Mouse (Mus musculus) embryonic fibroblast, embryonic 13.5 days (primary cell): ENCODE measurements around the gene Arhgef3.

ENCODE experiments used
- CTCF ChIP-seq: IDR thresholded peaks from 2 replicates; pipeline ENCODE4 v1.5.1; 2011; ENCODE audit warnings: mild to moderate bottlenecking, control low read depth, low read length, moderate library complexity, borderline replicate concordance; ENCODE audit not compliant: insufficient read depth
- POLR2A ChIP-seq: IDR thresholded peaks from 2 replicates; pipeline ENCODE4 v1.6.1; 2011; ENCODE audit warnings: low read depth, mild to moderate bottlenecking, control low read depth, low read length, moderate library complexity

DNA sequence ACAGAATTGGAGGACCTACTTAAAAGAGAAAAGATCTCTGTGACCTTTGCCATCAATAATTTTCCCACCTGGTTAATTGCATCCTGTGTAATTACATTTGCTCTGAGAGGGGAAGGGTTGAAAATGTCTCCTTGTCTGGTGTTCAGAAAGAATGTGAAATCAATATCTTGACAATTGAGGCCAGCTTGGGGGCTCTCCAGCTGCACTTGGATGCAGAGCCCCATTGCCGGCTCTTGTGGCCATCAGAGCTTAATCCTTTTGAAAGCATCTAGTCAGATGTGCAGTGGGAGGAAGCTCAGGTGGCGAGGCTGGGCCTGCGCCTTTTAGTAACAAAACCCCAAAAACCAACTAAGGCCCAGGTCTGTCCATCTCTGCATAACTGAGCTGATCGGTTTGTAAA is 28.7 kb upstream of the Arhgef3 start:
- TF ChIP-seq CTCF (no peak), POLR2A (no peak)
